11 mouse cellular contexts compared by ENCODE assay signal in genomic region chr14:76221617-76222319, GRCm38 (mm10).
DNase-seq lines count a peak whose midpoint lies in the region; ATAC-seq and TF ChIP-seq lines count a peak whose summit lies in the region.
"Had no signal": no experiment of that assay in that cellular context is flagged by ENCODE, and none has a peak within 500 bp of the region (broad histone marks: within the 10 kb centered on the region; RNA-seq: fewer than 3 reads in every experiment).

No protein-coding gene starts in this region.

- H3K9ac ChIP-seq in kidney, embryonic 15.5 days = no peak overlapping the region
- H3K9ac ChIP-seq in kidney, embryonic 14.5 days (ENCODE audit: low read depth, low read length) = no peak overlapping the region
- no peak overlapping the region for H3K9ac ChIP-seq in forebrain, postnatal 0 days
- H3K9ac ChIP-seq in midbrain, embryonic 11.5 days (ENCODE audit: low read length) = no peak overlapping the region
- no peak overlapping the region for H3K9ac ChIP-seq in intestine, embryonic 15.5 days

- no peak for TF ChIP-seq CTCF in forebrain, postnatal 0 days (IDR thresholded peaks at IDR 0.05; ENCODE audit: low read depth)

- peak; percentile 59 for DNase-seq in embryo, embryonic 10.5 days (ENCODE audit: low spot score)
- DNase-seq in forebrain, postnatal 0 days = peak; percentile 16
- peak; percentile 93 for DNase-seq in midbrain, embryonic 11.5 days (ENCODE audit: low spot score, missing footprints)
- DNase-seq in urinary bladder, postnatal 10 days (ENCODE audit: low spot score) = no peak
- DNase-seq in kidney, postnatal 10 days = no peak
- DNase-seq: kidney, adult 2 months; right cerebral cortex, postnatal 14 days had no signal

- WGBS in kidney, embryonic 15.5 days = 48% methylated on average over 10 of the region's 10 CpGs
- 48% methylated on average over 10 of the region's 10 CpGs for WGBS in kidney, embryonic 14.5 days
- 7% methylated on average over 10 of the region's 10 CpGs for WGBS in forebrain, postnatal 0 days
- 31% methylated on average over 10 of the region's 10 CpGs for WGBS in midbrain, embryonic 11.5 days
- 56% methylated on average over 10 of the region's 10 CpGs for WGBS in intestine, embryonic 15.5 days

- H3K4me3 ChIP-seq in kidney, embryonic 15.5 days (replicated peaks) = no peak overlapping the region
- no peak overlapping the region for H3K4me3 ChIP-seq in kidney, embryonic 14.5 days (ENCODE audit: low read length)
- H3K4me3 ChIP-seq in forebrain, postnatal 0 days (ENCODE audit: low read depth, low read length) = no peak overlapping the region
- no peak overlapping the region for H3K4me3 ChIP-seq in midbrain, embryonic 11.5 days (ENCODE audit: low read depth, low read length)
- no peak overlapping the region for H3K4me3 ChIP-seq in intestine, embryonic 15.5 days (replicated peaks)
- H3K4me3 ChIP-seq: heart, embryonic 10.5 days had no signal

- H3K27me3 ChIP-seq in kidney, embryonic 15.5 days = no peaks in the 10 kb centered on the region
- no peaks in the 10 kb centered on the region for H3K27me3 ChIP-seq in kidney, embryonic 14.5 days (ENCODE audit: control insufficient read depth, insufficient read depth, low read length)
- H3K27me3 ChIP-seq in forebrain, postnatal 0 days (ENCODE audit: insufficient read depth, low read length) = no peaks in the 10 kb centered on the region
- H3K27me3 ChIP-seq in midbrain, embryonic 11.5 days (ENCODE audit: control insufficient read depth, insufficient read depth, low read length) = no peaks in the 10 kb centered on the region
- no peaks in the 10 kb centered on the region for H3K27me3 ChIP-seq in intestine, embryonic 15.5 days (replicated peaks)

- H3K27ac ChIP-seq in kidney, embryonic 15.5 days = peak overlapping the region; percentile 63; the same call in 1 of the 2 replicates
- no peak overlapping the region for H3K27ac ChIP-seq in kidney, embryonic 14.5 days (ENCODE audit: low read depth, low read length)
- H3K27ac ChIP-seq in forebrain, postnatal 0 days (ENCODE audit: low read depth, low read length) = no peak overlapping the region
- peak overlapping the region; percentile 63 for H3K27ac ChIP-seq in midbrain, embryonic 11.5 days (ENCODE audit: low read depth, low read length)
- H3K27ac ChIP-seq in intestine, embryonic 15.5 days = no peak overlapping the region
- H3K27ac ChIP-seq: heart, embryonic 10.5 days had no signal

- H3K4me1 ChIP-seq in kidney, embryonic 15.5 days = peaks cover 21% of the 10 kb centered on the region; the same call in 1 of the 2 replicates
- H3K4me1 ChIP-seq in kidney, embryonic 14.5 days (ENCODE audit: control insufficient read depth, insufficient read depth, low read length) = peaks cover 3% of the 10 kb centered on the region; the same call in 1 of the 2 replicates
- H3K4me1 ChIP-seq in forebrain, postnatal 0 days (ENCODE audit: insufficient read depth) = no peaks in the 10 kb centered on the region
- H3K4me1 ChIP-seq in midbrain, embryonic 11.5 days (ENCODE audit: control insufficient read depth, insufficient read depth, low read length) = peaks cover 22% of the 10 kb centered on the region
- peaks cover 10% of the 10 kb centered on the region; the same call in 1 of the 2 replicates for H3K4me1 ChIP-seq in intestine, embryonic 15.5 days (replicated peaks)

- 0 out of 2 replicates have a peak overlapping the region, but pooled peaks have one; percentile 2 for H3K4me2 ChIP-seq in kidney, embryonic 15.5 days
- no peak overlapping the region for H3K4me2 ChIP-seq in kidney, embryonic 14.5 days (replicated peaks; ENCODE audit: low read depth, low read length)
- no peak overlapping the region for H3K4me2 ChIP-seq in forebrain, postnatal 0 days (ENCODE audit: low read depth)
- peak overlapping the region; percentile 20 for H3K4me2 ChIP-seq in midbrain, embryonic 11.5 days
- no peak overlapping the region for H3K4me2 ChIP-seq in intestine, embryonic 15.5 days (replicated peaks)

- no peak for ATAC-seq in kidney, embryonic 15.5 days (replicated peaks; ENCODE audit: low FRiP score)
- no peak for ATAC-seq in kidney, embryonic 14.5 days (ENCODE audit: low FRiP score, low TSS enrichment)
- ATAC-seq in forebrain, postnatal 0 days = peak; percentile 63
- peak; percentile 81 for ATAC-seq in midbrain, embryonic 11.5 days (ENCODE audit: low FRiP score)
- ATAC-seq in intestine, embryonic 15.5 days = no peak

- no peaks in the 10 kb centered on the region for H3K36me3 ChIP-seq in kidney, embryonic 15.5 days
- no peaks in the 10 kb centered on the region for H3K36me3 ChIP-seq in kidney, embryonic 14.5 days (ENCODE audit: control insufficient read depth, insufficient read depth, low read length)
- no peaks in the 10 kb centered on the region for H3K36me3 ChIP-seq in forebrain, postnatal 0 days (ENCODE audit: insufficient read depth)
- no peaks in the 10 kb centered on the region for H3K36me3 ChIP-seq in midbrain, embryonic 11.5 days (ENCODE audit: control insufficient read depth, insufficient read depth, low read length)
- H3K36me3 ChIP-seq in intestine, embryonic 15.5 days = no peaks in the 10 kb centered on the region

- H3K9me3 ChIP-seq in kidney, embryonic 15.5 days (replicated peaks) = peaks cover 7% of the 10 kb centered on the region; the same call in 1 of the 2 replicates
- H3K9me3 ChIP-seq in kidney, embryonic 14.5 days (ENCODE audit: control insufficient read depth, low read length) = no peaks in the 10 kb centered on the region
- H3K9me3 ChIP-seq in forebrain, postnatal 0 days (ENCODE audit: low read length) = no peaks in the 10 kb centered on the region
- H3K9me3 ChIP-seq in midbrain, embryonic 11.5 days (ENCODE audit: control insufficient read depth, low read length) = 0 out of 2 replicates have a peak, but pooled peaks cover 3% of the 10 kb centered on the region
- H3K9me3 ChIP-seq in intestine, embryonic 15.5 days = no peaks in the 10 kb centered on the region

Comparison
In these comparisons a context has a peak if more than half of its experiments do, and no peak if none do; other contexts are left out.
1. H3K27ac ChIP-seq: peak in kidney, embryonic 15.5 days (single experiment) and midbrain, embryonic 11.5 days (single experiment); none in kidney, embryonic 14.5 days (single experiment), forebrain, postnatal 0 days (single experiment) and intestine, embryonic 15.5 days (single experiment).
2. H3K4me2 ChIP-seq: peak in kidney, embryonic 15.5 days (single experiment) and midbrain, embryonic 11.5 days (single experiment); none in kidney, embryonic 14.5 days (single experiment), forebrain, postnatal 0 days (single experiment) and intestine, embryonic 15.5 days (single experiment).
3. ATAC-seq: peak in forebrain, postnatal 0 days (single experiment) and midbrain, embryonic 11.5 days (single experiment); none in kidney, embryonic 15.5 days (single experiment), kidney, embryonic 14.5 days (single experiment) and intestine, embryonic 15.5 days (single experiment).
4. DNase-seq: peak in embryo, embryonic 10.5 days (single experiment), forebrain, postnatal 0 days (single experiment) and midbrain, embryonic 11.5 days (single experiment); none in urinary bladder, postnatal 10 days (single experiment) and kidney, postnatal 10 days (single experiment).